Mouse (Mus musculus) urinary bladder, postnatal 25 days (tissue): ENCODE data around the gene Tmem242.

Experiments used
- DNase-seq: peaks from one replicate; pipeline ENCODE4 v3.0.0; 2022; ENCODE audit warnings: low spot score

The Tmem242 gene

DNA sequence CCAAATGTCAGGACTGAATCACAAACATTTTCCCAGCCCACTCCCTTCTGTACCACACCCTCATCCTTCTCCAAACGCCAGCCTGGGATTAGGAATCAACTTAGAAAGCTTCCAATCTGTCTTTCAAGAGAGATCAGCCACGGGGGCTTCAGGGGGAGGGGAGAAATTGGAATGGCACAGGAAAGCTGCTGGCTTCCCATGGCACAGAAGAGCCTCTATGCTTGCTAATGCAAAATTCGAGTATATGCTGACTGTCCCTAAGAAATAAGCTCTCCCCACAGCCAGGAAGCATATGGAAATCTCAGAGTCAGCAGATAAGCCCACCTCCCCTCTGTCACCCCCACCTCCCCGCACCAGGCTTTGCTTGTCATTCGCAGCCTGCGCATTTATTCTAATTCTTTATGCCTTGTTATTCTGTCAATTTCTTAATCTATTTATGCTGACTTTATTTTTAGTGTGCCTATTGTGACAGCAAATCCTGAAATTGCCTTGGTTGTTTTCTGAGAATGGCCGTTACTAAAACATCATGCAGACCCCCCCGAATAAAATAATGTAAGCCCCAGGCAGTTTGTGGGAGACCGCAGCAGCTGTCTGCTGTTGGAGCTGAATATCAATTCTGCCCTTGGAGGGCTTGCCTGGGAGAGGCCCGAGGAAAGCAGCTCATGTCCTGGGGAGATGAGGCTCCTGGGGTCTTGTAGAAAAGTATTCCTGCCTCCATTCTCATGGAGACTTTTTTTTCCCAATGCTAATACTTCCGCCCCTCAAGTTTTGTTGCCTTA lies 62.7 kb downstream of the Tmem242 start:
- DNase-seq = no peak

DNA sequence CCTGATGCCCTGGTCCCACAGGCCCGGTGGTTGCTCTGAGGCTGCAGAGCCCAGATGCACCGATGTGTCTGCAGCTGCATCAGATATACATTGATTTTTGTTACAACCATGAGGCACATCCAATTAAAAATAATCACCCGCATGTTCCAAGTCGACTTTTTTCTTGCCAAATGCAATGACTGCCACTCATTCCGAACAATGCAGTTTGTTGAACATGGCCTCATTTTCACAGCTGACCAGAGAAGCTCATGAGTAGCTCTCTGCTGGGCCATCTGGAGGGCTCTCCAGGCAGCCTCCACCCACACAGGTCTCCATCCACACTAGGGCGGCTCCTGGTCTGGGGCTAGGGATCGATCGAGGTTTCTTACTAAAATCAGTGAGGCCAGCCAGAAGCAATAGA lies 67.1 kb downstream of the Tmem242 start:
- DNase-seq = no peak

DNA sequence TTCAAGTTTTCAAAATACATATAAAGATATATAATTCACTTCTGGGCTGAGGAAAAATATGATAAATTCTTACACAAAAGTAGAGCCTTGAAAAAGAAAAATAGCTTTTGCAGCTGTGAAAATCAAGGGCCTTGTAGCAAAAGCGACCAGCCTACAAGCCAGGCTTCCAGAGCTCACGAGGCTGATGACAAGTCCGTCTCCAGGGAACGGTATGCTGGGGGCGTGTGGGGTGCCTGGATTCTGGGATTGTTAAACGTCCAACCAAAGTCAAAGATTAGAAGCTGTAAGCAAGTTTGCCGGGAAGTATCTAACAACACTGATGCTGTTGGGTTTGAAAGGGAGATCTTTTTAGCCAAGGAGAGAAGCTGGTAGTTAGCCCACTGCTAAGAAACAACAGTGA lies 68.5 kb downstream of the Tmem242 start:
- no peak for DNase-seq

DNA sequence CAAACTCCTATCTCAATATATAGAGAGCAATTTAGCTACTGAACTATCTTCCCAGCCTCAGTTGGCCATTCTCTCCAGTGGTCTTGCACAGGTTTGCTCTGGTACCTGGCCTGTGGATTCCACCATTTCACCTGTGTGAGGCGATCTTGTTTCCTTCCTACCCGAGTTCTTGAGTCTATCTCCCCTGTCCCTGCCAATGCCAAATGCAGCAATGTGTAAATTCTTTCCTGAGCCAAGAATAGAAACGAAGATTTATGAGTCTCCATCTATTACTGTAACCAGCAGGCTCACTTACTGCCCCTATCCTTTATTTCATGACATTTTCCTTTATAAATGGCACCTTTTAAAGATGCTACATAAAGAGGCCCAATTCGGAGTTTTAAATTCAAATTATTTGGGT lies 69.0 kb downstream of the Tmem242 start:
- no peak for DNase-seq

DNA sequence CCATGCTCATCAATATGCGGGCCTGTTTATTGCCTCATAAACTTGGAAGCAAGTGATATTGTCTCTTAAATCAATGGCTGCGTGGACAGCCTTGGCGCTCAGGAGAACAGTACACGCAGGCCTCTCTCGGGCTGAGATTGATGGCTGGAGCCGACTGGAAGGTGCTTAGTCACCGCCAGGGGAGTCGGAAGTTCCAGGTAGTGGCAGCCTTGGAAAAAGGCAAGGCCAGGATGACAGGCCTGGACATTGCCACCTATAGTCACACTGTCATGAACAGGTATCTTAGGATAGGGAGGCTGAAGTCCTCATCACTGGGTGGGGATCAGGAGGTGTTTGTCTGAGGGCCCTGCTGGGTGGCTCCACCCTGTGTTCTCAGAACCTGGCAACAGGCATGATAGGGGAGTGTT lies 74.1 kb downstream of the Tmem242 start:
- DNase-seq = no peak
